Mouse (Mus musculus) embryonic stem cell, embryonic (primary cell): ENCODE measurements around the gene Asb2.

Source experiments
- CTCF ChIA-PET, 4 experiments: fragments of 300-600 bp in 2 of 4; fragments of 350-600 bp in 2 of 4; sonication (Branson Sonifier 250); formaldehyde crosslinking; loops; one replicate each; lab custom pipeline; 2022; ENCODE audit warnings: inconsistent platforms in 2 of 4; lab: Charles Lee
- POLR2A ChIA-PET, 4 experiments: fragments of 300-600 bp in 2 of 4; fragments of 350-600 bp in 2 of 4; sonication (Branson Sonifier 250); formaldehyde crosslinking; loops; one replicate each; lab custom pipeline; 2022; ENCODE audit warnings: antibody characterized with exemption in 4 of 4, inconsistent platforms in 1 of 4; lab: Charles Lee

The Asb2 gene

DNA sequence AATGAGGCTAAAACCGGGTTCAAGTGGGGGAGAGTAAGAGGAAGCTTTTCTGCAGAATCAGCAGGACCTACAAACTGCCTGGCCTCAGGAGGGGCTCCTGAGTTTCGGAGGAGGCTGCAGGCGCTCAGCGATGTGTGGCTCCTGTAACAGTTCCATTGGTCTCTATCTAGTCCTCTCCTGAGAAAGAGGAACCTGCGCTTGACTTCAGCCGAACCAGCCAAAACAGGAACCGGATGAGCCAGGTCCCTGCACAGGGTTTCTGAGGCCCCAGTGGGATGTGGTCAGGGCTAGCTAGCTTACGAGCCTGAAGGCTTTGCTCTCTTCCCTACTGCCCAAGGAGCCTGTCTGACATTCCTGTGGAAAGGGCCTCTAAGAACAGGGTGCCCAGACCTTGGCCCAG lies 12.3 kb downstream of the Asb2 start:
- ChIA-PET POLR2A (interaction anchor here in 1 of 4 experiments (0.6 to 1.2 kb wide), 2 partner anchors 9 to 91 kb away, joined by 3 to 4 read pairs; no protein-coding TSS in a partner anchor), CTCF (interaction anchor here in 1 of 4 experiments (1.6 kb wide), 1 partner anchor 28 kb away, joined by 7 read pairs; no protein-coding TSS in a partner anchor)

GRCm38 (mm10) chr12:103341212-103341611 lies 14.6 kb downstream of the Asb2 start:
- CTCF ChIA-PET: no interaction called here
- POLR2A ChIA-PET: interaction anchor here in 1 of 4 experiments (0.7 kb wide), 1 partner anchor 26 kb away, joined by 3 read pairs; no protein-coding TSS in a partner anchor

- POLR2A ChIA-PET: no interaction called here
- CTCF ChIA-PET: interaction anchor here in 3 of 4 experiments (0.6 to 1.1 kb wide), 3 partner anchors 10 to 29 kb away, joined by 3 to 5 read pairs (median 4); no protein-coding TSS in a partner anchor
Measured at GRCm38 (mm10) chr12:103338162-103338798, 17.5 kb downstream of the Asb2 start.

DNA sequence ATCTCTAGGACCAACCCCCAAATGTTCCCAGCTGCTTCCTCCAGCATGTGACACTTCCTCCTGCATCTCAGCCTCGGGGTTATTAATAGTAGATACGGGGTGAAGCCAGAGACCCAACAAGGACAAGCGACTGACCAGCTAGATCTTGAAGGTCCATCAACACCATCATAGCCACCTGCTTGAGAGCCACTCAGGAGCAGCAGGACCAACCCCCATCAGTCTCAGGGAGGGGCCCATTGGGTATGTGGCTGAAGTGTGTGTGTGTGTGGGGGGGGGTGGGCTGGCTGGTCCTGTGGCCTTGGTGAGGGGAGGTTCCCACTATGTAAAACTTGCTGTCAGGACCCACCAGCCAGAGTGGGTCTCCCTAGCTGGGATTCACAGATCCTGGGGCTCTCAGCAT lies 19.0 kb downstream of the Asb2 start:
- POLR2A ChIA-PET: interaction anchor here in 1 of 4 experiments (0.6 to 1.0 kb wide), 2 partner anchors 15 to 16 kb away, joined by 3 read pairs; no protein-coding TSS in a partner anchor

GRCm38 (mm10) chr12:103333426-103333825 lies 22.4 kb downstream of the Asb2 start:
- ChIA-PET CTCF (interaction anchor here in 2 of 4 experiments (1.3 to 1.4 kb wide), 2 partner anchors 35 to 38 kb away, joined by 3 to 5 read pairs; no protein-coding TSS in a partner anchor), POLR2A (no interaction called here)

More for the DNA sequence above, 19.0 kb downstream of the Asb2 start:
- CTCF ChIA-PET: interaction anchor here in 2 of 4 experiments (0.9 to 1.0 kb wide), 2 partner anchors 16 to 35 kb away, joined by 3 read pairs; no protein-coding TSS in a partner anchor

DNA sequence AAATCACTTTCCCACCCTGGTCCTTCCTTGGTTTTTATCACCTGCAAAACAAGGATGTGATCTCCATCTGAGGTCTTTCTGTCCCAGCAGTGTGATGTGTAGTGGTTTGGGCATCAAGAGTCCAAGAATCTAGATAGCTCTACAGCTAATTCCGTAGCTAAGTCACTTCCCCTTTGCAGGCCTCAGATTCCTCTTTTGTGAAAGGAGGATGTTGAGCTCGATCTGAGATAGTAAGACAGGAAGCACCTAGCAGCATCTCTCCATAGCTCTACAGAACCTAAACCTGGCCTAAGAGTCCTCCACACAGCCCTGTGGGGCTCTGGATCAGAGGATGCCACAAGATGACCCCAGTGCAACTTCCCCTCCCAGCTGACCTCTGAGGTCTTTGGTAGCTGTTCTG lies 22.9 kb downstream of the Asb2 start:
- ChIA-PET POLR2A (no interaction called here), CTCF (interaction anchor here (0.6 to 1.3 kb wide), 4 partner anchors 35 to 831 kb away, joined by 3 to 4 read pairs (median 3); no protein-coding TSS in a partner anchor)

GRCm38 (mm10) chr12:103331491-103331890 lies 24.3 kb downstream of the Asb2 start:
- POLR2A ChIA-PET: interaction anchor here in 2 of 4 experiments (0.8 to 2.1 kb wide), 2 partner anchors 16 kb away, joined by 3 to 5 read pairs; no protein-coding TSS in a partner anchor
- CTCF ChIA-PET: interaction anchor here in 2 of 4 experiments (0.6 kb wide), 2 partner anchors 17 to 432 kb away, joined by 3 to 4 read pairs; no protein-coding TSS in a partner anchor

DNA sequence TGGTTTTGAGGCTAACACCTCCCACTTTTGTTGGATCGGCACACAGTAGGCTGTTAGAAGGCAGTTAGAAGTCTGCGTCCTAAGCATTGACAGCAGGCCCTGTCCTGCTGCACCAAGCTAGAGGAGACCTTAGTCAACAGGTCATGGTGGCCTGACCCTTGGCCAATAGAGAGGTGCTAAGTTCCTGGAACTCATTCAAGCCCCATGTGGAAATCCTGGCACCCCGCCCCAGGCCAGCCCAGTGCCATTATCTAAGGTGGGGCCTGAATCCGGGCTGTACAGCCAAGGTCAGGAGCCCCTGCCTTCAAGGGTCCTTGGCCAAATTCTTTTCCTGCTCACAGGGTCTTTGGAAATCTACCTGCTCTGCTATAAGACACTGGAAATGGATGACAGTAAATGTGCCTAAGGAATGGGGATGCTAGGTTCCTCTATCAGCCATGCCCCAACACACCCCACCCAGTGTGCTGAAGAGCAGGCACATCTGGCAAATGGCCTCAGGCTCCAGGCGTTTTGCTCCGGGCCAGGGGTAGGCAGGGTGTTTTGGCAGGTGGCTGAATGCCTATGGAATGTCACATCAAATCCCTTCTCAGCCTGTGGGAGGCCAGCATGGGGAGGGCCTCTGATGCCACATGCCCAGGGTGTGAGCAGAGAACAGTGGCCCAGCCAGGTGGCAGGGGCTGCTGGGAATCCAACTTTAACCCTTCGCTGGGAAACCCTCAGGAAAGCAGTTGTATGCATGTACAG lies 27.2 kb downstream of the Asb2 start:
- ChIA-PET CTCF (interaction anchor here in 1 of 4 experiments (1.0 kb wide), 1 partner anchor 186 kb away, joined by 3 read pairs; no protein-coding TSS in a partner anchor), POLR2A (no interaction called here)

GRCm38 (mm10) chr12:103327107-103327506 lies 28.7 kb downstream of the Asb2 start:
- ChIA-PET POLR2A (interaction anchor here in 2 of 4 experiments (0.6 to 0.8 kb wide), 5 partner anchors 32 to 596 kb away, joined by 3 to 4 read pairs (median 3); partner anchors contain the start of gene Ppp4r4 (in 1 of the 2)), CTCF (interaction anchor here (0.6 to 1.8 kb wide), 7 partner anchors 20 to 441 kb away, joined by 3 to 9 read pairs (median 4); no protein-coding TSS in a partner anchor)

- CTCF ChIA-PET: interaction anchor here (0.6 to 1.8 kb wide), 7 partner anchors 20 to 440 kb away, joined by 3 to 9 read pairs (median 4); no protein-coding TSS in a partner anchor
- POLR2A ChIA-PET: interaction anchor here in 2 of 4 experiments (0.6 to 0.8 kb wide), 4 partner anchors 43 to 596 kb away, joined by 3 read pairs; partner anchors contain the start of gene Ppp4r4 (in 1 of the 2)
Measured at GRCm38 (mm10) chr12:103326569-103326968, 29.2 kb downstream of the Asb2 start.

DNA sequence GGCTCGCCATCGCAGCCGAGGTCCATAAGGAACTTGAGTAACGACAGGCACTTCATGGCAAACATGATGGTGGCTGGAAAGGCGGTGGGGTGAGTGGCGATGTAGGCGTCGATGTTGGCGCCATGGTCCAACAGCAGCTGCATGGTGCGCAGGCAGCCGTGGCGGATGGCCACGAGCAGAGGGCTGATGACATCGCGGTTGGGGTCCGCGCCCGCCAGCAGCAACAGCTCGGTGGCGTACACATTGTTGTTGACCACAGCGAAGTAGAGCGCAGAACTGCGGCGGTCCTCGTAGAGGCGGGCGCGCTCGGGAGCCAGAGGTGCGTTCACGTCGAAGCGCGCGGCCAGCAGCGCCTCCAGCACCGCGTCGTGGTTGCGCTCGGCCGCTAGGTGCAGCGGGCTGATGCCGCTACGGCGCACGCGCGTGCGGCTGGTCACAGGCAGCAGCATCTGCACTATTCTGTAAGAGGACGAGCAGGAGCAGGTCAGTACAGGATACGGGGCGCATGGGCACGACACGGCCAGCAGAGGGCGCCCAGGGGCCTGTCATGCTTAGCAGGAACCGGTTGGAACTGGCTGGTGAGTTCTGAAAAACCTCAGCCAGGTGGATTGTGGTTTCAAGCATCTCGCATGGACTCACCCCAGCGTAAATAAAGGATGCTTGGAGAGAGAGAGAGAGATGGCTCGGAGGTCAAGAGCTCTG lies 30.5 kb downstream of the Asb2 start:
- ChIA-PET POLR2A (no interaction called here), CTCF (interaction anchor here in 2 of 4 experiments (0.6 to 2.9 kb wide), 6 partner anchors 8 to 814 kb away, joined by 3 to 17 read pairs (median 6); no protein-coding TSS in a partner anchor)

GRCm38 (mm10) chr12:103322801-103323200 lies 33.0 kb downstream of the Asb2 start:
- POLR2A ChIA-PET: interaction anchor here in 1 of 4 experiments (1.4 kb wide), 1 partner anchor 9 kb away, joined by 4 read pairs; no protein-coding TSS in a partner anchor
- CTCF ChIA-PET: interaction anchor here in 2 of 4 experiments (1.0 to 3.1 kb wide), 7 partner anchors 8 to 181 kb away, joined by 3 to 17 read pairs (median 4); partner anchors contain the start of gene Ddx24 (in 1 of the 2)

DNA sequence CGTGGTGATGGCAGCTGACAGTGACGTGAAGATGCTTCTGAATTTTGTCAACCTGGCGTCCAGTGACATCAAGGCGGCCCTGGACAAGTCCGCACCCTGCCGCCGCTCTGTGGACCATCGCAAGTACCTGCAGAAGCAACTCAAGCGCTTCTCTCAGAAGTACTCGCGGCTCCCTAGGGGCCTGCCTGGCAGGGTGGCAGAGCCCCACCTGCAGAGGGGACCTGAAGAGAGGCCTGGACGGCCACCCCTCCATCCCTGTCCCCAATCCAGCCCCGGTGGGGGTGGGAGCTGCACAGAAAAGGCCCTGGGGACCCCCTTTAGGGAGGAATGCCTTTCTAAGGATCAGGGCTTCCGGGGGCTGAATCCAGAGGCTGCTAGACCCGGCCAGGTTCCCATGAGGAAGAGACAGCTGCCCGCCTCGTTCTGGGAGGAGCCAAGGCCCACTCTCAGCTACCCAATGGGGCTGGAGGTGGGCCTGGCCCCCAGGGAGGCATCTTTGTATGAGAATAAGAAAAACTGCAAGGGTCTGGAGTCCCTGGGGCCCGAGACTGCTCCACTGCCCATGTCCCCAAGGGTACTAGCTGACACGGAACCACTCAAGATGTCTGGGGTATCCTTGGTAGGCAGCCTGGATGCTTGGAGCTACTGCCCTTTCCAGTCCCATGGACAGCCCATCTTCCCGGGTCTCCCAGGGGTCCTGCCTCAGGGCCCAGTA lies 39.8 kb downstream of the Asb2 start:
- CTCF ChIA-PET: interaction anchor here (0.5 to 2.4 kb wide), 7 partner anchors 9 to 523 kb away, joined by 3 to 9 read pairs (median 4); no protein-coding TSS in a partner anchor

GRCm38 (mm10) chr12:103314640-103315361 lies 41.0 kb downstream of the Asb2 start:
- POLR2A ChIA-PET: interaction anchor here in 3 of 4 experiments (0.6 to 1.5 kb wide), 4 partner anchors 9 to 804 kb away, joined by 3 to 4 read pairs (median 3); no protein-coding TSS in a partner anchor
- CTCF ChIA-PET: interaction anchor here (0.6 to 2.4 kb wide), 11 partner anchors 9 to 1931 kb away, joined by 3 to 9 read pairs (median 4); no protein-coding TSS in a partner anchor

More for the DNA sequence above, 39.8 kb downstream of the Asb2 start:
- POLR2A ChIA-PET: interaction anchor here in 1 of 4 experiments (1.0 kb wide), 1 partner anchor 14 kb away, joined by 3 read pairs; no protein-coding TSS in a partner anchor

DNA sequence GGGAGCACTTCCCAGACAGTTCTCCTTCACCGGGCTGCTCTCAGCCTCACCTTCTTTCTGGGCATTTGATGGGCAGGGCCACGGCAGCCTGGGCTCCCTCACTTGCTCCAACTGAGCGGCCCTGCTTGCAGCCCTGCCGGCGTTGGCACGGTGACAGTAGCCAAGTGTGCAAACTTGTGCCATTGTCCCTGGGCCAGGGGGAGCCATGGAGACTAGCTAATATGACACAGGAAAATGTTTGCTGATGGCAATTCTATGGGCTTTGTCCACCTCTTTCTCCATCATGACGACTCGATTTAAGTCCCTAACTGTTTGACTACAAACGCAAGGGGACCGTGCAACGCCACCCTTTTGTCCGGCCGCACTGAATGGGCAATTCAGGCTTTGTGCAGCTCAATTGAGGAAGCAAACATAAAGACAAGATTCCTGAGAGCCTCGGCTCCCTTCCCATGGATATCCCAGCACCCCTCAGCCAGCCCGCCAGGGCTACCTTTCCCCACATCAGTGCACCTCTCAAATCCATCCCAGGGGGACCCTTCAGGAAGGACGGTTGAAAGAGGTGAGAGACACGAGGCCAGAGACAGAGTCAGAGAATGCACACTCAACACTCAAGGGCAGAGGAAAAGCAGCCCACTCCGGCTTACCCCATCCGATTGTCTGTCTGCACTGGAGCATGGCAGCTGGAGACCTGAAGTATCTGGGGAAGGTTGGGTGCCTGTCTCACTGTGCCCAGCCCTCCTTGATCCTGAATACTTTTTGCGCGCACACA lies 41.7 kb downstream of the Asb2 start:
- ChIA-PET POLR2A (interaction anchor here in 3 of 4 experiments (0.6 to 1.5 kb wide), 4 partner anchors 10 to 804 kb away, joined by 3 to 4 read pairs (median 3); no protein-coding TSS in a partner anchor), CTCF (interaction anchor here (0.6 to 2.4 kb wide), 11 partner anchors 8 to 1932 kb away, joined by 3 to 9 read pairs (median 4); no protein-coding TSS in a partner anchor)
